9 mouse cellular contexts compared by ENCODE assay signal in the genomic region with DNA sequence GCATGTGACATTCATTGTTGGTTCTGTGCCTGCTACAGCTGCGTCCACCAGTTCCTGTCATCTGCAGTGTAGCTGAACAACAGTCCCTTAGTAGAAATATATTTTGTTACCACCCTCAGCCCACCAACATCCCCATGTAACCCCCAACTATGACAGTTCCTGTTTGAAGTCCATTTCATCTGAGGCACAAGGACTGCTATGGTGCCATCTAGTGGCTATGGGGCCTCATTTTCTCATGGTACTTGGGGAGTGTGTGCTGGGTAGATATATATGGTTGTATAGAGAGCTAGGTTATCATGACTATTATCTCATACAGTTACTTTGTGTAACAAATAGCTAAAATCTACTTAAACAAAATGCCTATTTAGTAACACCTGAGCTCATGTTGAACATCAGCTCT. TPM values are rescaled to one million over a fixed set of nuclear protein-coding genes. Genes with fewer than 3 reads are reported as not detected.
DNase-seq lines count a peak whose midpoint lies in the region; ATAC-seq and TF ChIP-seq lines count a peak whose summit lies in the region.
"Had no signal": no experiment of that assay in that cellular context is flagged by ENCODE, and none has a peak within 500 bp of the region (broad histone marks: within the 10 kb centered on the region; RNA-seq: fewer than 3 reads in every experiment).

No protein-coding gene starts in this region.

- TF ChIP-seq CTCF in G1E (IDR thresholded peaks at IDR 0.05; ENCODE audit: low read depth, low read length), result peak; percentile 74

- no peaks in the 10 kb centered on the region for H3K36me3 ChIP-seq in liver, embryonic 11.5 days (ENCODE audit: control insufficient read depth, insufficient read depth, low read length)
- H3K36me3 ChIP-seq in G1E (replicated peaks), result no peaks in the 10 kb centered on the region

- intact Hi-C loops in left cerebral cortex, postnatal 14 days (cut with DNase I), result loop anchor here (2.0 kb wide), 1 partner anchor 103 kb away; no protein-coding TSS in a partner anchor

- no peak overlapping the region for H3K4me2 ChIP-seq in liver, embryonic 11.5 days

- H3K27ac ChIP-seq in liver, embryonic 11.5 days (ENCODE audit: low read depth, low read length), result no peak overlapping the region

- no peaks in the 10 kb centered on the region for H3K27me3 ChIP-seq in liver, embryonic 11.5 days (replicated peaks; ENCODE audit: control insufficient read depth, insufficient read depth, low read length)
- 0 out of 2 replicates have a peak, but pooled peaks cover under 1% of the 10 kb centered on the region for H3K27me3 ChIP-seq in G1E (ENCODE audit: insufficient read depth, low read length)
- H3K27me3 ChIP-seq: megakaryocyte, embryonic 14.5 days had no signal

- H3K9ac ChIP-seq in liver, embryonic 11.5 days (ENCODE audit: low read depth, low read length), result no peak overlapping the region

- peak; percentile 29 for DNase-seq in liver
- no peak for DNase-seq in liver, embryonic 11.5 days (ENCODE audit: low spot score)
- DNase-seq in G1E (ENCODE audit: low spot score), result peak; percentile 48
- DNase-seq in brain, adult 2 months (ENCODE audit: low read depth, low spot score), result peak; percentile 71
- DNase-seq in forelimb bud, embryonic 11.5 days (ENCODE audit: low read depth, low spot score), result peak; percentile 55
- DNase-seq in left cerebral cortex, postnatal 14 days (ENCODE audit: low spot score in 2 of 2), result peak; percentile 23 to 38
- DNase-seq in retina, postnatal 1 day, result peak; percentile 61

- H3K4me3 ChIP-seq in liver, embryonic 11.5 days (ENCODE audit: low read depth, low read length), result no peak overlapping the region
- no peak overlapping the region for H3K4me3 ChIP-seq in G1E (ENCODE audit: low read depth, low read length)
- H3K4me3 ChIP-seq: megakaryocyte, embryonic 14.5 days had no signal

- H3K4me1 ChIP-seq in liver, embryonic 11.5 days (replicated peaks; ENCODE audit: control insufficient read depth, insufficient read depth, low read length), result no peaks in the 10 kb centered on the region
- no peaks in the 10 kb centered on the region; the same call in 1 of the 2 replicates for H3K4me1 ChIP-seq in G1E (ENCODE audit: insufficient read depth, low read depth, low read length)

- ATAC-seq in liver, embryonic 11.5 days (replicated peaks; ENCODE audit: low FRiP score), result no peak
- no peak for ATAC-seq in G1E (ENCODE audit: extremely low read depth, insufficient number of reproducible peaks, low FRiP score, poor library complexity, severe bottlenecking)

- H3K9me3 ChIP-seq in liver, embryonic 11.5 days (ENCODE audit: control insufficient read depth, low read length), result no peaks in the 10 kb centered on the region
- H3K9me3 ChIP-seq in G1E (replicated peaks), result no peaks in the 10 kb centered on the region
- H3K9me3 ChIP-seq: megakaryocyte, embryonic 14.5 days had no signal

- 58% methylated on average over 1 of the region's 1 CpGs for WGBS in liver, embryonic 11.5 days

RNA-seq across cellular contexts. Expression of gene Il19, which starts 39.5 kb away (rescaled TPM):
- not detected in 2 replicates for polyA plus RNA-seq in liver, embryonic 11.5 days (2014; fragmentation: Nextera tagmentation; extraction: Ambion mirVana)
- total RNA-seq in G1E (2014; fragmentation: Nextera tagmentation) (not detected in 2 replicates), G1E (2017) (0.17 TPM in 1 of 2 replicates, not detected in the other)
- not detected in 2 replicates for polyA plus RNA-seq in G1E (2012)
- not detected for total RNA-seq in left cerebral cortex, postnatal 14 days (2021)
- polyA plus RNA-seq: gonadal fat pad, adult 2 months had no signal

RNA-seq across cellular contexts. Expression of gene Il10, which starts 40.2 kb away (rescaled TPM):
- not detected in 2 replicates for polyA plus RNA-seq in liver, embryonic 11.5 days (2014; fragmentation: Nextera tagmentation; extraction: Ambion mirVana)
- total RNA-seq in G1E (2014; fragmentation: Nextera tagmentation), result not detected in 2 replicates
- 0.12 TPM in 1 of 2 replicates, not detected in the other for total RNA-seq in G1E (2017)
- not detected in 2 replicates for polyA plus RNA-seq in G1E (2012)
- total RNA-seq in left cerebral cortex, postnatal 14 days (2021), result not detected
- polyA plus RNA-seq: gonadal fat pad, adult 2 months had no signal
